Mouse (Mus musculus) midbrain, embryonic 16.5 days (tissue): ENCODE results near the gene Rplp2. TPM values are rescaled to one million over a fixed set of nuclear protein-coding genes. Genes with fewer than 3 reads are reported as not detected.

ENCODE experiments used
- ATAC-seq: fragments of 200-750 bp; cut with Nextera tagmentation; 2 replicates; pipeline ENCODE4 v1.8.0; 2017; ENCODE audit warnings: moderate TSS enrichment
- H3K27ac ChIP-seq: fragments of 300-500 bp; sonication (generic); 2 replicates; pipeline ENCODE4 v1.5.1; 2014; ENCODE audit warnings: mild to moderate bottlenecking, low read length, mixed read lengths
- H3K27me3 ChIP-seq: fragments of 300-500 bp; sonication (generic); 2 replicates; pipeline ENCODE4 v1.6.1; 2014; ENCODE audit warnings: low read depth, low read length, mixed read lengths; ENCODE audit not compliant: control insufficient read depth, insufficient read depth
- H3K36me3 ChIP-seq: fragments of 300-500 bp; sonication (generic); 2 replicates; pipeline ENCODE4 v1.6.1; 2014; ENCODE audit warnings: mild to moderate bottlenecking, low read length, moderate library complexity, mixed read lengths; ENCODE audit not compliant: control insufficient read depth, insufficient read depth
- H3K4me1 ChIP-seq: fragments of 300-500 bp; sonication (generic); 2 replicates; pipeline ENCODE4 v1.6.1; 2014; ENCODE audit warnings: mild to moderate bottlenecking, low read length, mixed read lengths; ENCODE audit not compliant: control insufficient read depth, insufficient read depth
- H3K4me2 ChIP-seq: fragments of 300-500 bp; sonication (generic); 2 replicates; pipeline ENCODE4 v1.6.1; 2014; ENCODE audit warnings: mild to moderate bottlenecking, low read length, mixed read lengths
- H3K4me3 ChIP-seq: fragments of 300-500 bp; sonication (generic); 2 replicates; pipeline ENCODE4 v1.5.1; 2014; ENCODE audit warnings: low read depth, mild to moderate bottlenecking, low read length, moderate library complexity, mixed read lengths
- H3K9ac ChIP-seq: fragments of 300-500 bp; sonication (generic); 2 replicates; pipeline ENCODE4 v1.6.1; 2014; ENCODE audit warnings: low read depth, low read length, mixed read lengths
- H3K9me3 ChIP-seq: fragments of 300-500 bp; sonication (generic); replicated peaks from 2 replicates; pipeline ENCODE4 v1.6.1; 2014; ENCODE audit warnings: mild to moderate bottlenecking, low read length, mixed read lengths; ENCODE audit not compliant: control insufficient read depth, poor library complexity, severe bottlenecking
- WGBS: fragments of 180-500 bp; shearing (Covaris S2); extraction: QIAGEN DNeasy Blood & Tissue Kit; methylation state at CpG from one replicate; pipeline ENCODE4 v1.1.7; 2014; 5-methylcytosine and 5-hydroxymethylcytosine counted together
- polyA plus RNA-seq: library from polyadenylated mRNA; unstranded; fragments of >200 nt; fragmentation: Nextera tagmentation; extraction: Ambion mirVana; gene quantifications from 2 replicates; pipeline ENCODE4 v1.2.1, GENCODE M21; 2015

Gene Rplp2
- polyA plus RNA-seq, 1 experiment from 2014 or later: 607 TPM

GRCm38 (mm10) chr7:141461521-141462332, 14.6 kb downstream of the Rplp2 start:
- ATAC-seq: no peak
- H3K9ac ChIP-seq: peak overlapping the region; percentile 60
- H3K36me3 ChIP-seq: peaks cover 4% of the 10 kb centered on the region; the same call in 1 of the 2 replicates
- H3K9me3 ChIP-seq: no peaks in the 10 kb centered on the region
- no peak overlapping the region for H3K27ac ChIP-seq
- peaks cover 68% of the 10 kb centered on the region for H3K27me3 ChIP-seq
- 4% methylated on average over 41 of the region's 59 CpGs for WGBS
- H3K4me3 ChIP-seq: peak overlapping the region; percentile 42
- H3K4me2 ChIP-seq: peak overlapping the region; percentile 74
- peaks cover 17% of the 10 kb centered on the region for H3K4me1 ChIP-seq

DNA sequence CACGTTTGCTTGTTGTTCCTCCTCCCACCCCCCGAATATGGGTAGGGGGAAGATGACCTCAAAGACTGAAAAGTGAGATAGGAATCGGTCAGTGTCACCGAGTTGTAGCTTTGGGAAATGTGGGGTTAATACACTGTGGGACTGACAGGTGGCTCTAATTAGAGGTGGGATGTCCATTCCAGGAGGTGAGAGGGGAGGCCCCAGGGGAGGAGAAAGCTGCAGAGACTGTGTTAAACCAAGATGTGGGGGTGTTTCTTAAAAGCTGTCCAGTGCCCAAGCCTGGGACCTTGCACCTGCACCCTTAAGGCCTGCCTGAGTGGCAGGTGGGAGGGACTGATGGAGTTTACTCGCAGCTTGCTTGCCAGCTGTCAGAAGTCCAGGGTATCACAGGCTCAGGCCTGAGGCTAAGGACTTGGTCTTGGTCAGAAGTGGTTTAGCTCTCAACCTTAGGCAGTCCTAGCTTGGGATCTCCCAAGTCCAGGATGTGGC, 15.2 kb downstream of the Rplp2 start:
- Histone ChIP-seq H3K4me1 (peaks cover 18% of the 10 kb centered on the region), H3K4me2 (peak overlapping the region; percentile 74), H3K36me3 (peaks cover 4% of the 10 kb centered on the region; the same call in 1 of the 2 replicates), H3K27ac (no peak overlapping the region), H3K9me3 (no peaks in the 10 kb centered on the region), H3K9ac (no peak overlapping the region), H3K4me3 (no peak overlapping the region), H3K27me3 (peaks cover 70% of the 10 kb centered on the region)
- ATAC-seq: no peak
- WGBS: 18% methylated on average over 5 of the region's 5 CpGs

DNA sequence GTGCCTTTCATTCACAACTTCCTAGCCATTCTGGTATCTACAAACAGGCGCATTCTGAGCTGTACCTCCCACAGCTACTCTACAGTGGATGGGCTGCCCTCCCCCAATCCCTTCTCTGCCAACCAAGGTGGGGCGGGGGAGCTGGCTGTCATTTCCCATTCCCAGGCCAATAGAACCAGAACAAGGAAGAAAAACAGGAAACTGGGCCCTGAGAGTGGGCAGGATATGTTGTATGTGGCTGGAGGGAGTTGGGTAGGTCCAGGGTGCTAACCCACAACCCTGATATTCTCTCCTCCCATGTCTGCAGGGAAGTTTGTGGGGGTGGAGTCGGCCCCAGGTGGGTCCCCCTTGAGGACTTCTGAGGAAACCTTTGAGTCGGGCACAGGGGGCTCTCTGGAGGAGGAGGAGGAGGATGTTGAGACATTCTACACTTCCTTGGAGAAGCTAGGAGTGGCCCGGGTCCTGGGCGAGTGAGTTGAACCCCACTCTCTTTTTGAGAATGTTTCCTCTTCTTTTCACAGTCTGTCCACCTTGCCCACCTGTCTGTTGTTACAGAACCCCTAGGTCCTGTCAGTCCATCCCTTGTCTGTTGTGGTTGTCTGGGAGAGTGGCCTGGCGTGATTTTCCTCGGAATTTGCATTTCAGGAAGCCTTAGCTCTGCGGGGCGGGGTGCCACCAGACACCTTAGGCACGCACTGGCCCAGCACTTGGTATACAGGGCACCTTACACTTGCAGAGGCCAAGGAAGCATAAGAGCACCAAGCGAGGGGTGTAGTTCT, 16.8 kb downstream of the Rplp2 start:
- H3K4me2 ChIP-seq: peak overlapping the region; percentile 39
- no peaks in the 10 kb centered on the region for H3K9me3 ChIP-seq
- 19% methylated on average over 12 of the region's 12 CpGs for WGBS
- H3K36me3 ChIP-seq: no peaks in the 10 kb centered on the region
- H3K4me3 ChIP-seq: no peak overlapping the region
- peaks cover 30% of the 10 kb centered on the region for H3K4me1 ChIP-seq
- H3K9ac ChIP-seq: no peak overlapping the region
- ATAC-seq: no peak
- H3K27ac ChIP-seq: no peak overlapping the region
- H3K27me3 ChIP-seq: peaks cover 70% of the 10 kb centered on the region

GRCm38 (mm10) chr7:141464603-141465201, 17.5 kb downstream of the Rplp2 start:
- Histone ChIP-seq H3K27ac (no peak overlapping the region), H3K4me3 (peak overlapping the region; percentile 23), H3K4me1 (peaks cover 36% of the 10 kb centered on the region), H3K4me2 (peak overlapping the region; percentile 39), H3K9me3 (no peaks in the 10 kb centered on the region), H3K36me3 (no peaks in the 10 kb centered on the region), H3K27me3 (peaks cover 70% of the 10 kb centered on the region), H3K9ac (peak overlapping the region; percentile 35; the same call in 1 of the 2 replicates)
- 3% methylated on average over 34 of the region's 38 CpGs for WGBS
- ATAC-seq: no peak

DNA sequence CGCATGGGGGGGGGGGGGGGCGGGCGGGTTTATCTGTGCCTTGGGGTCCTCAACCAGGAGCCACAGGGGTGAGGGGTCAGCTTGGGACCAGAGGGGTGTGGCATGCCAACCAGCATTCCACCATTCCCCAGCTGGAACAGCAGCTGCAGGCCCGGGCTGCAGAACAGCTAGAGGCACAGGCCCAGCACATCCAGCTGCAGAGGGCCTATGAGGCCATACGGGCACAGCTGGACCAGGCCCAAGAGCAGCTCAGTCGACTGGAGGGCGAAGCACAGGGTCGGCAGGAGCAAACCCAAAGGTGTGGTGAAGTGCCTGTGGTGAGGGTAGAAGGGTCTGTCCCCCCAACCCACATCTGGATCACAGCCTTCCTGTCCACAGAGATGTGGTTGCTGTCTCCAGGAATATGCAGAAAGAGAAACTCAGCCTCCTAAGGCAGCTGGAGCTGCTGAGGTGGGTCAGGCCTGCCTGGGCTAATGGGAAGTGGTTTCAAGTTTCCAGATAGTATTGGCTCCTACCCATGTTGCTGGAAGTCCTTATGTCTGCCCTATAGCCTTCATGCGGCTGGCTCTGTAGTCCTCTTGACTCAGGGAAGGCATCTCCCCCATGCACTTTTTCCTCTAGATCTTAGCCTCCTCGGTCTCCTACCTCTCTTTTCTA, 18.3 kb downstream of the Rplp2 start:
- Histone ChIP-seq H3K36me3 (peaks cover 4% of the 10 kb centered on the region; the same call in 1 of the 2 replicates), H3K9me3 (no peaks in the 10 kb centered on the region), H3K27ac (no peak overlapping the region), H3K4me2 (no peak overlapping the region; the same call in 1 of the 2 replicates), H3K4me1 (peaks cover 42% of the 10 kb centered on the region), H3K4me3 (no peak overlapping the region), H3K9ac (no peak overlapping the region), H3K27me3 (peaks cover 64% of the 10 kb centered on the region)
- 48% methylated on average over 8 of the region's 10 CpGs for WGBS
- no peak for ATAC-seq

DNA sequence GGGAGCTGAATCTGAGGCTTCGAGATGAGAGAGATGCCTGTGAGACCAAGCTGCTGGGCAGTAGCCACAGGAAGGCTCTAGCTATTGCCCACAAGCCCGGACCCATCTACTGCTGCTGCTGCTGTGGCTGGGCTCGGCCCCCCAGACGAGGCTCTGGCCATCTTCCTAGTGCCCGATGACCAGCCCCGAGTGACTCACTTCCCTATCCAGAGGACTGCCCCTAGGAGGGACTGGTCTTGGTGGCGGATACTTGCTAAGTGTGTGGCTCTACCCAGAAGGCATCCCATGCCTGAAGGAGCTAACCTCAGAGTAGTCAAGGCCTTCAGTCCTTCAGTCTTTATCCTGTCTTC, 18.9 kb downstream of the Rplp2 start:
- H3K27ac ChIP-seq: no peak overlapping the region
- no peak for ATAC-seq
- WGBS: 80% methylated on average over 7 of the region's 7 CpGs
- no peak overlapping the region for H3K9ac ChIP-seq
- no peak overlapping the region for H3K4me3 ChIP-seq
- H3K27me3 ChIP-seq: peaks cover 59% of the 10 kb centered on the region
- peaks cover 4% of the 10 kb centered on the region; the same call in 1 of the 2 replicates for H3K36me3 ChIP-seq
- H3K4me1 ChIP-seq: peaks cover 42% of the 10 kb centered on the region
- H3K9me3 ChIP-seq: no peaks in the 10 kb centered on the region
- no peak overlapping the region for H3K4me2 ChIP-seq

DNA sequence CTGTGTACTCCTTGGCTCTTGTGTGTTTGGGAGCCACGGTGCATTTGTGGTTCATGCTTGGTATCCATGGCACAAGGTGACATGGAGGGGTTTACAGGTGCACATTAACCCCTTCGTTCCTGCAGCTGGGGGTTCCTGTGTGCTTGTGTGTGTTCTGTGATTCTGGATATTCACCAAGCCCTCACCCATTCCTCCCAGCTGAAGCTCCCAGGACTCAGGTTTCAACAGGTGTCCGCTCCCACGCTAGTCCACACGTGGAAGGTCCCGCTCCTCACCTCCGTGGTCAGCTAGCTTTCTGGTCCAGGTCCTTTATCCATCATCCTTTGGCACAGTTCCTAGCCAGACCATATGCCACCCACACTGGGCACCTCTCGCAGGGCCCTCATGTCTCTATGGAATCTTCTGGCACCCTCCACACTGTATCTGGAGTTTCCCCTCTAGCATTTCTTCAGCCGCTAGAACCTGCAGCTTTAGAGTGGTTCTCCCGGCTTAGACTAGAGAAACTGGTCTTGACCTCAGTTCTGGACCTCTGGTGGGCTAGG, 19.5 kb downstream of the Rplp2 start:
- H3K4me3 ChIP-seq: peak overlapping the region; percentile 56
- peak overlapping the region; percentile 86; the same call in 1 of the 2 replicates for H3K9ac ChIP-seq
- ATAC-seq: no peak
- H3K4me2 ChIP-seq: peak overlapping the region; percentile 66
- H3K4me1 ChIP-seq: peaks cover 39% of the 10 kb centered on the region
- H3K36me3 ChIP-seq: peaks cover 4% of the 10 kb centered on the region; the same call in 1 of the 2 replicates
- WGBS: 68% methylated on average over 10 of the region's 10 CpGs
- 0 out of 2 replicates have a peak overlapping the region, but pooled peaks have one; percentile 10 for H3K27ac ChIP-seq
- H3K27me3 ChIP-seq: peaks cover 52% of the 10 kb centered on the region
- H3K9me3 ChIP-seq: no peaks in the 10 kb centered on the region
